Mouse (Mus musculus) adrenal gland, adult 8-10 months (tissue): ENCODE data around the gene Tfpi2. TPM values are rescaled to one million over a fixed set of nuclear protein-coding genes. Genes with fewer than 3 reads are reported as not detected.

Source experiments
- DNase-seq: peaks from one replicate; pipeline ENCODE4 v3.0.0; 2022
- total RNA-seq, 4 experiments: library from RNA; stranded (reverse); gene quantifications; 2 replicates each; pipeline ENCODE4 v1.2.4; 2022

Tfpi2 gene
- total RNA-seq = 1 to 10 TPM in 3 of 4 experiments, under 1 TPM in 1; 0.75 to 1.6 (median 1.2) TPM

GRCm38 (mm10) chr6:3988750-3989149 is at the start of gene Tfpi2:
Gene Tfpi2, minus strand, starts transcription at chr6:3988919.
- DNase-seq = no peak

- DNase-seq = peak; percentile 26
Measured at GRCm38 (mm10) chr6:4030956-4031355, 42.2 kb upstream of the Tfpi2 start.

GRCm38 (mm10) chr6:4026367-4026766 is 37.6 kb upstream of the Tfpi2 start:
- no peak for DNase-seq

GRCm38 (mm10) chr6:4022645-4023044 is 33.9 kb upstream of the Tfpi2 start:
- no peak for DNase-seq

- no peak for DNase-seq
Measured at GRCm38 (mm10) chr6:4009548-4009947, 20.8 kb upstream of the Tfpi2 start.

GRCm38 (mm10) chr6:4008501-4009040 is 19.9 kb upstream of the Tfpi2 start:
- DNase-seq = no peak

- no peak for DNase-seq
Measured at GRCm38 (mm10) chr6:4004808-4005207, 16.1 kb upstream of the Tfpi2 start.

GRCm38 (mm10) chr6:4003890-4004306 is 15.2 kb upstream of the Tfpi2 start, which contains the start of gene Gng11:
Gene Gng11, plus strand, starts transcription at chr6:4003904.
- peak; percentile 48 for DNase-seq

GRCm38 (mm10) chr6:4003445-4003844 is 14.7 kb upstream of the Tfpi2 start:
- DNase-seq = no peak

- no peak for DNase-seq
Measured at GRCm38 (mm10) chr6:4000716-4001115, 12.0 kb upstream of the Tfpi2 start.

- DNase-seq = no peak
Measured at GRCm38 (mm10) chr6:3999296-3999695, 10.6 kb upstream of the Tfpi2 start.

GRCm38 (mm10) chr6:3998089-3998488 is 9.4 kb upstream of the Tfpi2 start:
- no peak for DNase-seq

- DNase-seq = no peak
Measured at GRCm38 (mm10) chr6:3993492-3993891, 4.8 kb upstream of the Tfpi2 start, which contains the start of gene Gngt1. Gene Gngt1, plus strand, starts transcription at chr6:3993792.

- no peak for DNase-seq
Measured at GRCm38 (mm10) chr6:3982661-3983284, 5.9 kb downstream of the Tfpi2 start.

GRCm38 (mm10) chr6:3973679-3974078 is 15.0 kb downstream of the Tfpi2 start:
- no peak for DNase-seq

GRCm38 (mm10) chr6:3967676-3968626 is 20.8 kb downstream of the Tfpi2 start:
- DNase-seq = peak; percentile 5

GRCm38 (mm10) chr6:3954969-3955368 is 33.8 kb downstream of the Tfpi2 start:
- DNase-seq = no peak

- no peak for DNase-seq
Measured at GRCm38 (mm10) chr6:3936140-3936714, 52.5 kb downstream of the Tfpi2 start.

- DNase-seq = no peak
Measured at GRCm38 (mm10) chr6:3935606-3936005, 53.1 kb downstream of the Tfpi2 start.

GRCm38 (mm10) chr6:3935048-3935447 is 53.7 kb downstream of the Tfpi2 start:
- no peak for DNase-seq

- DNase-seq = no peak
Measured at GRCm38 (mm10) chr6:3926140-3926539, 62.6 kb downstream of the Tfpi2 start.

GRCm38 (mm10) chr6:3922870-3923269 is 65.8 kb downstream of the Tfpi2 start:
- DNase-seq = no peak

GRCm38 (mm10) chr6:3916015-3916414 is 72.7 kb downstream of the Tfpi2 start:
- DNase-seq = no peak
